Mouse (Mus musculus) liver, embryonic 11.5 days (tissue): ENCODE data around the gene Chl1. TPM values are rescaled to one million over a fixed set of nuclear protein-coding genes. Genes with fewer than 3 reads are reported as not detected.
A peak's percentile ranks its signal among the peaks of the same experiment; 100 is the strongest.

Experiments used
- ATAC-seq: fragments of 200-750 bp; cut with Nextera tagmentation; replicated peaks from 2 replicates; pipeline ENCODE4 v1.8.0; 2017; ENCODE audit warnings: moderate number of reproducible peaks, mild to moderate bottlenecking, moderate TSS enrichment, moderate library complexity; ENCODE audit not compliant: low FRiP score
- DNase-seq: peaks from one replicate; pipeline ENCODE4 v3.0.0-alpha.2; 2017; ENCODE audit warnings: low spot score
- H3K27ac ChIP-seq: fragments of 300-500 bp; sonication (generic); 2 replicates; pipeline ENCODE4 v1.5.1; 2014; ENCODE audit warnings: mild to moderate bottlenecking, low read depth, low read length, control low read depth
- H3K27me3 ChIP-seq: fragments of 300-500 bp; sonication (generic); replicated peaks from 2 replicates; pipeline ENCODE4 v1.6.1; 2014; ENCODE audit warnings: low read length, mixed read lengths; ENCODE audit not compliant: control insufficient read depth, insufficient read depth
- H3K36me3 ChIP-seq: fragments of 300-500 bp; sonication (generic); 2 replicates; pipeline ENCODE4 v1.6.1; 2014; ENCODE audit warnings: mild to moderate bottlenecking, low read length, moderate library complexity, mixed read lengths; ENCODE audit not compliant: control insufficient read depth, insufficient read depth
- H3K4me1 ChIP-seq: fragments of 300-500 bp; sonication (generic); replicated peaks from 2 replicates; pipeline ENCODE4 v1.6.1; 2014; ENCODE audit warnings: low read length, mixed read lengths; ENCODE audit not compliant: control insufficient read depth, insufficient read depth
- H3K4me2 ChIP-seq: fragments of 300-500 bp; sonication (generic); 2 replicates; pipeline ENCODE4 v1.6.1; 2014; ENCODE audit warnings: mild to moderate bottlenecking, control low read depth, moderate library complexity
- H3K4me3 ChIP-seq: fragments of 300-500 bp; sonication (generic); 2 replicates; pipeline ENCODE4 v1.5.1; 2014; ENCODE audit warnings: low read depth, low read length, control low read depth
- H3K9ac ChIP-seq: fragments of 300-500 bp; sonication (generic); 2 replicates; pipeline ENCODE4 v1.6.1; 2014; ENCODE audit warnings: low read depth, low read length, control low read depth
- H3K9me3 ChIP-seq: fragments of 300-500 bp; sonication (generic); 2 replicates; pipeline ENCODE4 v1.6.1; 2016; ENCODE audit warnings: low read length, inconsistent platforms, mixed read lengths; ENCODE audit not compliant: control insufficient read depth
- WGBS: fragments of 180-500 bp; shearing (Covaris S2); extraction: QIAGEN DNeasy Blood & Tissue Kit; methylation state at CpG from one replicate; pipeline ENCODE4 v1.1.7; 2014; 5-methylcytosine and 5-hydroxymethylcytosine counted together
- polyA plus RNA-seq: library from polyadenylated mRNA; unstranded; fragments of >200 nt; fragmentation: Nextera tagmentation; extraction: Ambion mirVana; gene quantifications from 2 replicates; pipeline ENCODE4 v1.2.1, GENCODE M21; 2014

Gene Chl1
- polyA plus RNA-seq, 1 experiment from 2014 or later = 0.32 TPM

- ATAC-seq (no peak), DNase-seq (no peak)
- Histone ChIP-seq H3K4me1 (no peaks in the 10 kb centered on the region), H3K9ac (no peak overlapping the region), H3K36me3 (no peaks in the 10 kb centered on the region), H3K27me3 (peaks cover 30% of the 10 kb centered on the region), H3K27ac (no peak overlapping the region), H3K4me3 (peak overlapping the region; percentile 33), H3K4me2 (peak overlapping the region; percentile 65), H3K9me3 (no peaks in the 10 kb centered on the region)
- WGBS = 7% methylated on average over 18 of the region's 18 CpGs
Observed at GRCm38 (mm10) chr6:103511290-103511971, 1.0 kb downstream of the Chl1 start.

- H3K36me3 ChIP-seq = no peaks in the 10 kb centered on the region
- ATAC-seq = no peak; the same call in 1 of the 2 replicates
- WGBS = 1% methylated on average over 29 of the region's 29 CpGs
- H3K9me3 ChIP-seq = no peaks in the 10 kb centered on the region
- H3K4me2 ChIP-seq = peak overlapping the region; percentile 65
- peaks cover 30% of the 10 kb centered on the region for H3K27me3 ChIP-seq
- peak; percentile 46 for DNase-seq
- peak overlapping the region; percentile 33 for H3K4me3 ChIP-seq
- no peak overlapping the region for H3K27ac ChIP-seq
- H3K4me1 ChIP-seq = no peaks in the 10 kb centered on the region
- no peak overlapping the region for H3K9ac ChIP-seq
Observed at GRCm38 (mm10) chr6:103511972-103512565, 1.7 kb downstream of the Chl1 start.

GRCm38 (mm10) chr6:103512911-103513321 is 2.5 kb downstream of the Chl1 start:
- 50% methylated on average over 6 of the region's 6 CpGs for WGBS
- Histone ChIP-seq H3K4me1 (no peaks in the 10 kb centered on the region), H3K27ac (no peak overlapping the region), H3K27me3 (peaks cover 30% of the 10 kb centered on the region), H3K36me3 (no peaks in the 10 kb centered on the region), H3K4me2 (no peak overlapping the region), H3K4me3 (no peak overlapping the region), H3K9ac (no peak overlapping the region), H3K9me3 (no peaks in the 10 kb centered on the region)
- no peak for DNase-seq
- ATAC-seq = no peak

GRCm38 (mm10) chr6:103513621-103514241 is 3.3 kb downstream of the Chl1 start:
- peaks cover 30% of the 10 kb centered on the region for H3K27me3 ChIP-seq
- no peaks in the 10 kb centered on the region for H3K9me3 ChIP-seq
- H3K4me1 ChIP-seq = no peaks in the 10 kb centered on the region
- H3K4me2 ChIP-seq = no peak overlapping the region
- no peak overlapping the region for H3K9ac ChIP-seq
- 64% methylated on average over 8 of the region's 8 CpGs for WGBS
- no peak overlapping the region for H3K27ac ChIP-seq
- no peak overlapping the region for H3K4me3 ChIP-seq
- H3K36me3 ChIP-seq = no peaks in the 10 kb centered on the region
- ATAC-seq = no peak
- no peak for DNase-seq

GRCm38 (mm10) chr6:103514346-103514745 is 4.0 kb downstream of the Chl1 start:
- no peaks in the 10 kb centered on the region for H3K9me3 ChIP-seq
- WGBS = 69% methylated on average over 1 of the region's 1 CpGs
- no peaks in the 10 kb centered on the region for H3K4me1 ChIP-seq
- no peak overlapping the region for H3K4me3 ChIP-seq
- no peak overlapping the region for H3K4me2 ChIP-seq
- no peak overlapping the region for H3K27ac ChIP-seq
- DNase-seq (no peak), ATAC-seq (no peak)
- H3K27me3 ChIP-seq = peaks cover 30% of the 10 kb centered on the region
- no peaks in the 10 kb centered on the region for H3K36me3 ChIP-seq
- no peak overlapping the region for H3K9ac ChIP-seq

- peaks cover 30% of the 10 kb centered on the region for H3K27me3 ChIP-seq
- no peak overlapping the region for H3K4me2 ChIP-seq
- H3K4me1 ChIP-seq = no peaks in the 10 kb centered on the region
- no peak overlapping the region for H3K27ac ChIP-seq
- no peaks in the 10 kb centered on the region for H3K9me3 ChIP-seq
- no peak for ATAC-seq
- no peak for DNase-seq
- no peak overlapping the region for H3K9ac ChIP-seq
- no peaks in the 10 kb centered on the region for H3K36me3 ChIP-seq
- WGBS = 77% methylated on average over 1 of the region's 1 CpGs
- H3K4me3 ChIP-seq = no peak overlapping the region
Observed at GRCm38 (mm10) chr6:103514756-103515155, 4.4 kb downstream of the Chl1 start.

GRCm38 (mm10) chr6:103519596-103519995 is 9.2 kb downstream of the Chl1 start:
- Histone ChIP-seq H3K27me3 (no peaks in the 10 kb centered on the region), H3K9me3 (no peaks in the 10 kb centered on the region), H3K36me3 (no peaks in the 10 kb centered on the region), H3K27ac (no peak overlapping the region), H3K4me1 (no peaks in the 10 kb centered on the region), H3K4me3 (no peak overlapping the region), H3K4me2 (no peak overlapping the region), H3K9ac (no peak overlapping the region)
- ATAC-seq = no peak
- 79% methylated on average over 2 of the region's 2 CpGs for WGBS
- DNase-seq = no peak

- Histone ChIP-seq H3K9ac (no peak overlapping the region), H3K9me3 (no peaks in the 10 kb centered on the region), H3K4me1 (no peaks in the 10 kb centered on the region), H3K4me2 (no peak overlapping the region), H3K36me3 (no peaks in the 10 kb centered on the region), H3K27me3 (no peaks in the 10 kb centered on the region), H3K27ac (no peak overlapping the region), H3K4me3 (no peak overlapping the region)
- 64% methylated on average over 2 of the region's 2 CpGs for whole genome bisulfite sequencing
- no peak for DNase-seq
- no peak for ATAC-seq
Observed at GRCm38 (mm10) chr6:103525326-103526024, 15.1 kb downstream of the Chl1 start.
